Mouse (Mus musculus) gastrocnemius, postnatal 25 days (tissue): Measurements from ENCODE around the gene Clic6. TPM values are rescaled to one million over a fixed set of nuclear protein-coding genes. Genes with fewer than 3 reads are reported as not detected.
A peak's percentile ranks its signal among the peaks of the same experiment; 100 is the strongest.

Experiments
- DNase-seq: peaks from one replicate; pipeline ENCODE4 v3.0.0; 2022
- total RNA-seq, 2 experiments: library from RNA; stranded (reverse); gene quantifications; 1 replicate in 1 of 2; 2 replicates in 1 of 2; pipeline ENCODE4 v1.2.3; 2021

Clic6 gene
- total RNA-seq, 2 experiments from 2014 or later = not detected

- no peak for DNase-seq
These were observed 39.1 kb downstream of the Clic6 start for GRCm38 (mm10) chr16:92524651-92525050.

GRCm38 (mm10) chr16:92525919-92526318 lies 40.4 kb downstream of the Clic6 start:
- DNase-seq = no peak

GRCm38 (mm10) chr16:92535258-92535657 lies 49.7 kb downstream of the Clic6 start:
- no peak for DNase-seq

- no peak for DNase-seq
These were observed 52.8 kb downstream of the Clic6 start for GRCm38 (mm10) chr16:92538356-92538755.

GRCm38 (mm10) chr16:92544264-92544663 lies 58.7 kb downstream of the Clic6 start:
- no peak for DNase-seq

GRCm38 (mm10) chr16:92548651-92549050 lies 63.1 kb downstream of the Clic6 start:
- peak; percentile 33 for DNase-seq

- no peak for DNase-seq
These were observed 66.0 kb downstream of the Clic6 start for GRCm38 (mm10) chr16:92551266-92552105.

- DNase-seq = no peak
These were observed 66.5 kb downstream of the Clic6 start for GRCm38 (mm10) chr16:92552106-92552382.

- DNase-seq = no peak
These were observed 67.3 kb downstream of the Clic6 start for GRCm38 (mm10) chr16:92552858-92553257.

GRCm38 (mm10) chr16:92555051-92555450 lies 69.5 kb downstream of the Clic6 start:
- DNase-seq = no peak

- no peak for DNase-seq
These were observed 79.8 kb downstream of the Clic6 start for GRCm38 (mm10) chr16:92565291-92565690.

- peak; percentile 57 for DNase-seq
These were observed 80.2 kb downstream of the Clic6 start for GRCm38 (mm10) chr16:92565708-92566107.

GRCm38 (mm10) chr16:92566146-92566545 lies 80.6 kb downstream of the Clic6 start:
- no peak for DNase-seq

GRCm38 (mm10) chr16:92571246-92571645 lies 85.7 kb downstream of the Clic6 start:
- no peak for DNase-seq

GRCm38 (mm10) chr16:92573193-92573592 lies 87.7 kb downstream of the Clic6 start:
- no peak for DNase-seq

GRCm38 (mm10) chr16:92575792-92576191 lies 90.3 kb downstream of the Clic6 start:
- DNase-seq = no peak

- no peak for DNase-seq
These were observed 91.8 kb downstream of the Clic6 start for GRCm38 (mm10) chr16:92577381-92577780.

- DNase-seq = no peak
These were observed 93.5 kb downstream of the Clic6 start for GRCm38 (mm10) chr16:92578915-92579653.

GRCm38 (mm10) chr16:92580981-92581380 lies 95.4 kb downstream of the Clic6 start:
- no peak for DNase-seq

GRCm38 (mm10) chr16:92581767-92582166 lies 96.2 kb downstream of the Clic6 start:
- no peak for DNase-seq

- no peak for DNase-seq
These were observed 102.3 kb downstream of the Clic6 start for GRCm38 (mm10) chr16:92587836-92588235.
